Comparison of ENCODE assay signal across 22 mouse cellular contexts in the genomic region with DNA sequence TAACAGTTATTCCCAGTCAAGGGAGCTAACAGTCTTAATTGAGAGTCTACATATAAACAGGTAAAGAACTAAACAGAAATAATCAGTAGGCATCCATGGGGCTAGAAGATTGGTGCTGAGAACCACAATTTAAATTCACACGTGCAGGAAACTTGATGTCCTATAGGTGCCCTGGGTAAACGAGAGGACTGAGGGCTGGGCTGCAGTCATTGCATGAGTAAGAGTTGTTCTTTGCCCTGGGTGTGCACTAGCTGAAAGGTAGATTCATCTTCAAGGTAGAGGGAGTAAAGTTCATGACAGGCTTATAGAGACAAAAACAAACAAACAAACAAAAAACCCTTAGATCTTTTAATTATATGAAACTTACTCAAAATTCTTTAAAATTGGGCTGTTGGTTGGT.
"Had no signal": no experiment of that assay in that cellular context is flagged by ENCODE, and none has a peak within 500 bp of the region (broad histone marks: within the 10 kb centered on the region; RNA-seq: fewer than 3 reads in every experiment).

No protein-coding gene starts in this region.

- H3K27ac ChIP-seq: kidney, postnatal 0 days; left cerebral cortex, adult 2 months; liver, embryonic 14.5 days; lung, embryonic 15.5 days; midbrain, embryonic 10.5 days; midbrain, embryonic 13.5 days; neural tube, embryonic 13.5 days had no signal

- H3K9me3 ChIP-seq: lung, embryonic 15.5 days; megakaryocyte, embryonic 14.5 days; midbrain, embryonic 10.5 days; midbrain, embryonic 13.5 days; neural tube, embryonic 13.5 days had no signal

- DNase-seq: kidney, adult 2 months; kidney, postnatal 25 days; layer of hippocampus, postnatal 36 days; lung, adult 18-20 months; lung, postnatal 10 days; lung, postnatal 36 days; retina, postnatal 1 day; right cerebral cortex, postnatal 25 days; spleen, adult 18-20 months; thymus, adult 2 months; thymus, postnatal 14 days had no signal

- H3K36me3 ChIP-seq: lung, embryonic 15.5 days; midbrain, embryonic 10.5 days; midbrain, embryonic 13.5 days; neural tube, embryonic 13.5 days had no signal

- H3K9ac ChIP-seq: liver, embryonic 14.5 days; lung, embryonic 15.5 days; midbrain, embryonic 13.5 days; neural tube, embryonic 13.5 days had no signal

- H3K4me2 ChIP-seq: liver, embryonic 11.5 days; lung, embryonic 15.5 days; midbrain, embryonic 13.5 days; neural tube, embryonic 13.5 days had no signal

- H3K4me3 ChIP-seq: left cerebral cortex, adult 2 months; lung, embryonic 15.5 days; megakaryocyte, embryonic 14.5 days; midbrain, embryonic 10.5 days; midbrain, embryonic 13.5 days; myocyte; neural tube, embryonic 13.5 days had no signal

- H3K27me3 ChIP-seq: lung, embryonic 15.5 days; megakaryocyte, embryonic 14.5 days; midbrain, embryonic 13.5 days; neural tube, embryonic 13.5 days had no signal

- ATAC-seq: midbrain, embryonic 13.5 days; midbrain, embryonic 16.5 days had no signal

- H3K4me1 ChIP-seq: megakaryocyte, embryonic 14.5 days; midbrain, embryonic 13.5 days; neural tube, embryonic 13.5 days had no signal
